Mouse (Mus musculus): Measurements from ENCODE around the gene Arhgef39. TPM values are rescaled to one million over a fixed set of nuclear protein-coding genes. Genes with fewer than 3 reads are reported as not detected.
A peak's percentile ranks its signal among the peaks of the same experiment; 100 is the strongest.

The Arhgef39 gene
- polyA plus RNA-seq, 1 experiment from 2014 or later: 56.7 TPM

GRCm38 (mm10) chr4:43463102-43463501 lies 36.4 kb downstream of the Arhgef39 start:
- Histone ChIP-seq H3K4me1 (peaks cover 4% of the 10 kb centered on the region), H3K9me3 (no peaks in the 10 kb centered on the region), H3K4me3 (no peak overlapping the region), H3K27me3 (ENCODE audit: poor library complexity, severe bottlenecking) (no peaks in the 10 kb centered on the region), H3K36me3 (replicated peaks) (no peaks in the 10 kb centered on the region), H3K27ac (no peak overlapping the region)
- no peak for DNase-seq (ENCODE audit: extremely low spot score, low spot score)
- WGBS: 90% methylated on average over 5 of the region's 5 CpGs

- H3K27me3 ChIP-seq (ENCODE audit: poor library complexity, severe bottlenecking): peaks cover 39% of the 10 kb centered on the region
- 29% methylated on average over 8 of the region's 8 CpGs for WGBS
- peaks cover 33% of the 10 kb centered on the region for H3K4me1 ChIP-seq
- no peak overlapping the region for H3K4me3 ChIP-seq
- H3K27ac ChIP-seq: 0 out of 2 replicates have a peak overlapping the region, but pooled peaks have one; percentile 44
- no peaks in the 10 kb centered on the region for H3K9me3 ChIP-seq
- no peak for DNase-seq (ENCODE audit: extremely low spot score, low spot score)
- no peaks in the 10 kb centered on the region for H3K36me3 ChIP-seq (replicated peaks)
Observed at GRCm38 (mm10) chr4:43457124-43457523, 42.4 kb downstream of the Arhgef39 start.

- Histone ChIP-seq H3K27me3 (ENCODE audit: poor library complexity, severe bottlenecking) (peaks cover 46% of the 10 kb centered on the region), H3K4me1 (peaks cover 33% of the 10 kb centered on the region), H3K36me3 (replicated peaks) (no peaks in the 10 kb centered on the region), H3K4me3 (no peak overlapping the region), H3K27ac (no peak overlapping the region), H3K9me3 (no peaks in the 10 kb centered on the region)
- WGBS: 25% methylated on average over 4 of the region's 4 CpGs
- DNase-seq (ENCODE audit: extremely low spot score, low spot score): no peak
Observed at GRCm38 (mm10) chr4:43456470-43456869, 43.0 kb downstream of the Arhgef39 start.

GRCm38 (mm10) chr4:43454041-43454836 lies 45.3 kb downstream of the Arhgef39 start, which contains the start of gene Cd72:
TSS of gene Cd72 (minus strand) at chr4:43454628.
- no peak for DNase-seq (ENCODE audit: extremely low spot score, low spot score)
- peaks cover 29% of the 10 kb centered on the region for H3K4me1 ChIP-seq
- H3K4me3 ChIP-seq: peak within 1 kb of the TSS; percentile 42
- no peaks in the 10 kb centered on the region for H3K9me3 ChIP-seq
- 36% methylated on average over 20 of the region's 20 CpGs for WGBS
- H3K27ac ChIP-seq: peak within 1 kb of the TSS; percentile 12; the same call in 1 of the 2 replicates
- peaks cover 49% of the 10 kb centered on the region for H3K27me3 ChIP-seq (ENCODE audit: poor library complexity, severe bottlenecking)
- H3K36me3 ChIP-seq (replicated peaks): no peaks in the 10 kb centered on the region

- H3K4me1 ChIP-seq: peaks cover 29% of the 10 kb centered on the region
- H3K9me3 ChIP-seq: no peaks in the 10 kb centered on the region
- peaks cover 49% of the 10 kb centered on the region for H3K27me3 ChIP-seq (ENCODE audit: poor library complexity, severe bottlenecking)
- peaks cover 2% of the 10 kb centered on the region for H3K36me3 ChIP-seq (replicated peaks)
- peak overlapping the region; percentile 12; the same call in 1 of the 2 replicates for H3K27ac ChIP-seq
- peak overlapping the region; percentile 42 for H3K4me3 ChIP-seq
- DNase-seq (ENCODE audit: extremely low spot score, low spot score): peak; percentile 21
- WGBS: 1% methylated on average over 18 of the region's 18 CpGs
Observed at GRCm38 (mm10) chr4:43453413-43453812, 46.1 kb downstream of the Arhgef39 start.

- no peak overlapping the region for H3K4me3 ChIP-seq
- 64% methylated on average over 11 of the region's 11 CpGs for WGBS
- peaks cover 49% of the 10 kb centered on the region for H3K27me3 ChIP-seq (ENCODE audit: poor library complexity, severe bottlenecking)
- H3K9me3 ChIP-seq: no peaks in the 10 kb centered on the region
- H3K27ac ChIP-seq: no peak overlapping the region
- H3K4me1 ChIP-seq: peaks cover 29% of the 10 kb centered on the region
- H3K36me3 ChIP-seq (replicated peaks): peaks cover 13% of the 10 kb centered on the region
- no peak for DNase-seq (ENCODE audit: extremely low spot score, low spot score)
Observed at GRCm38 (mm10) chr4:43452315-43452714, 47.2 kb downstream of the Arhgef39 start.

GRCm38 (mm10) chr4:43448554-43448953 lies 50.9 kb downstream of the Arhgef39 start:
- WGBS: 82% methylated on average over 3 of the region's 3 CpGs
- H3K36me3 ChIP-seq (replicated peaks): peaks cover 39% of the 10 kb centered on the region
- H3K4me1 ChIP-seq: peaks cover 22% of the 10 kb centered on the region
- H3K27me3 ChIP-seq (ENCODE audit: poor library complexity, severe bottlenecking): peaks cover 35% of the 10 kb centered on the region
- DNase-seq (ENCODE audit: extremely low spot score, low spot score): no peak
- H3K27ac ChIP-seq: no peak overlapping the region
- H3K4me3 ChIP-seq: no peak overlapping the region
- H3K9me3 ChIP-seq: no peaks in the 10 kb centered on the region

- 0 out of 2 replicates have a peak overlapping the region, but pooled peaks have one; percentile 2 for H3K4me3 ChIP-seq
- H3K27ac ChIP-seq: no peak overlapping the region
- H3K27me3 ChIP-seq (ENCODE audit: poor library complexity, severe bottlenecking): peaks cover 22% of the 10 kb centered on the region
- 90% methylated on average over 13 of the region's 13 CpGs for WGBS
- no peaks in the 10 kb centered on the region for H3K9me3 ChIP-seq
- peaks cover 21% of the 10 kb centered on the region for H3K4me1 ChIP-seq
- no peak for DNase-seq (ENCODE audit: extremely low spot score, low spot score)
- H3K36me3 ChIP-seq (replicated peaks): peaks cover 39% of the 10 kb centered on the region
Observed at GRCm38 (mm10) chr4:43447251-43447650, 52.2 kb downstream of the Arhgef39 start.

Other genes with a start within 250 kb of the Arhgef39 start
- gene Atp8b5, start 232.5 kb downstream of the Arhgef39 start, polyA plus RNA-seq (2016; fragmentation: Nextera tagmentation; extraction: Ambion mirVana): 0.32 and 0.53 TPM in 2 replicates
- gene Rusc2, start 117.7 kb downstream of the Arhgef39 start, polyA plus RNA-seq (2016; fragmentation: Nextera tagmentation; extraction: Ambion mirVana): 7.4 and 8.4 TPM in 2 replicates
- gene Fam166b, start 70.6 kb downstream of the Arhgef39 start, polyA plus RNA-seq (2016; fragmentation: Nextera tagmentation; extraction: Ambion mirVana): 0.10 and 0.17 TPM in 2 replicates
- 3.2 and 3.5 TPM in 2 replicates for gene Tesk1, start 57.8 kb downstream of the Arhgef39 start, polyA plus RNA-seq (2016; fragmentation: Nextera tagmentation; extraction: Ambion mirVana)
- 2.3 and 2.4 TPM in 2 replicates for gene Cd72, start 45.1 kb downstream of the Arhgef39 start, polyA plus RNA-seq (2016; fragmentation: Nextera tagmentation; extraction: Ambion mirVana)
- not detected in 2 replicates for gene Sit1, start 16.0 kb downstream of the Arhgef39 start, polyA plus RNA-seq (2016; fragmentation: Nextera tagmentation; extraction: Ambion mirVana)
- 42.2 and 43.9 TPM in 2 replicates for gene Ccdc107, start 6.8 kb downstream of the Arhgef39 start, polyA plus RNA-seq (2016; fragmentation: Nextera tagmentation; extraction: Ambion mirVana)
- 0.60 and 1.1 TPM in 2 replicates for gene Car9, start 7.3 kb upstream of the Arhgef39 start, polyA plus RNA-seq (2016; fragmentation: Nextera tagmentation; extraction: Ambion mirVana)
- 40.0 and 42.6 TPM in 2 replicates for gene Tpm2, start 24.1 kb upstream of the Arhgef39 start, polyA plus RNA-seq (2016; fragmentation: Nextera tagmentation; extraction: Ambion mirVana)
- gene Creb3, start 62.6 kb upstream of the Arhgef39 start, polyA plus RNA-seq (2016; fragmentation: Nextera tagmentation; extraction: Ambion mirVana): 32.5 and 34.4 TPM in 2 replicates
- 42.5 and 43.0 TPM in 2 replicates for gene Tln1, start 63.0 kb upstream of the Arhgef39 start, polyA plus RNA-seq (2016; fragmentation: Nextera tagmentation; extraction: Ambion mirVana)
- gene Rgp1, start 79.0 kb upstream of the Arhgef39 start, polyA plus RNA-seq (2016; fragmentation: Nextera tagmentation; extraction: Ambion mirVana): 15.3 and 24.2 TPM in 2 replicates
- gene Gba2, start 79.2 kb upstream of the Arhgef39 start, polyA plus RNA-seq (2016; fragmentation: Nextera tagmentation; extraction: Ambion mirVana): 24.3 and 26.4 TPM in 2 replicates
- gene Msmp, start 84.8 kb upstream of the Arhgef39 start, polyA plus RNA-seq (2016; fragmentation: Nextera tagmentation; extraction: Ambion mirVana): 0.97 TPM in 1 of 2 replicates, not detected in the other
- 5.4 and 6.2 TPM in 2 replicates for gene Npr2, start 132.2 kb upstream of the Arhgef39 start, polyA plus RNA-seq (2016; fragmentation: Nextera tagmentation; extraction: Ambion mirVana)
- 1.9 and 2.9 TPM in 2 replicates for gene Spag8, start 153.9 kb upstream of the Arhgef39 start, polyA plus RNA-seq (2016; fragmentation: Nextera tagmentation; extraction: Ambion mirVana)
- 66.0 and 69.7 TPM in 2 replicates for gene Hint2, start 156.8 kb upstream of the Arhgef39 start, polyA plus RNA-seq (2016; fragmentation: Nextera tagmentation; extraction: Ambion mirVana)
- 4.2 and 4.3 TPM in 2 replicates for gene Tmem8b, start 169.3 kb upstream of the Arhgef39 start, polyA plus RNA-seq (2016; fragmentation: Nextera tagmentation; extraction: Ambion mirVana)
- gene Fam221b, start 169.4 kb upstream of the Arhgef39 start, polyA plus RNA-seq (2016; fragmentation: Nextera tagmentation; extraction: Ambion mirVana): 1.6 and 1.7 TPM in 2 replicates
- gene Olfr70, start 201.1 kb upstream of the Arhgef39 start, polyA plus RNA-seq (2016; fragmentation: Nextera tagmentation; extraction: Ambion mirVana): not detected in 2 replicates
- gene Olfr71, start 210.6 kb upstream of the Arhgef39 start, polyA plus RNA-seq (2016; fragmentation: Nextera tagmentation; extraction: Ambion mirVana): not detected in 2 replicates
- gene Hrct1, start 227.5 kb upstream of the Arhgef39 start, polyA plus RNA-seq (2016; fragmentation: Nextera tagmentation; extraction: Ambion mirVana): 0.16 and 0.31 TPM in 2 replicates
- gene Spaar, start 230.3 kb upstream of the Arhgef39 start, polyA plus RNA-seq (2016; fragmentation: Nextera tagmentation; extraction: Ambion mirVana): 0.07 TPM in 1 of 2 replicates, not detected in the other